Mouse (Mus musculus): ENCODE results near the gene Ifitm6. TPM values are rescaled to one million over a fixed set of nuclear protein-coding genes. Genes with fewer than 3 reads are reported as not detected.
"Not testable (repeated sequence)": the region's sequence is repeated elsewhere in the genome, so short reads cannot be mapped to it uniquely, and the experiment has no call there.

Ifitm6 gene
- total RNA-seq (2021): 1 to 10 TPM in 1 of 2 experiments, under 1 TPM in 1; 0.47 to 1.0 TPM

DNA sequence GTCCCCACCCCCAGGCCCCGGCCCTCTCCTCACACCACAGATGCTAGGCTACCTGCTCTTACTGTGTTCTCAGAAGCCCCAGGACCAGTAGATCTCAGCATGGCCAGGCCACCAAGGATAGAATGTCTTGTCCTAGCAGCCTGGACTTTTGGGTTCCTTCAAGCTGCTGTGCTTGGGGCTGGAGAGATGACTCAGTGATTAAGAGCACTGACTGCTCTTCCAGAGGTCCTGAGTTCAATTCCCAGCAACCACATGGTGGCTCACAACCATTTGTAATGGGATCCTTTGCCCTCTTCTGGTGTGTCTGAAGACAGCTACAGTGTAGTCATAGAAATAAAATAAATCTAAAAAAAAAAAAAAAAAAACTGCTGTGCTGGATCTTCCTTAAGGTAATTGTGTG is at the start of gene Ifitm6:
Gene Ifitm6 (minus strand): TSS at position 101 of the 400 bp plus-strand sequence.
- intact Hi-C loops (cut with DNase I); DNase-seq: not testable (repeated sequence)

DNA sequence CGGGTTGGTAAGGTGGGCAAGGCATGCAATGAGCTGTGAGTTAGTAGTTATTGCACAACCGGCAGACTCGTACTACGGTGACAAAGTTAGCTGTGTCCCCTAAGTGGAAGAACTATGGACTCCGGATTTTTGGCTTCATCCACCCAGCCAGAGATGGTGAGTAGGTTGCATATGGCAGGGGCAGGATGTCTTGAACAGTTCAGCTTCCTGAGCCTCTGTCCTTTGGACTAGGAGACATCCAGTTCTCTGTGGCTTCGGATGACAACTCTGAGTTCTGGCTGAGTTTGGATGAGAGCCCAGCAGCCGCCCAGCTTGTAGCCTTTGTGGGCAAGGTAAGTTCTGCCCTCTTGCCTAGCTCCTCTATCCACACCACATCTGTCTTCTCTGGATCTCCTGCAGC is 46.9 kb upstream of the Ifitm6 start:
- no peak for DNase-seq
- intact Hi-C loops (cut with DNase I): no loop called here

DNA sequence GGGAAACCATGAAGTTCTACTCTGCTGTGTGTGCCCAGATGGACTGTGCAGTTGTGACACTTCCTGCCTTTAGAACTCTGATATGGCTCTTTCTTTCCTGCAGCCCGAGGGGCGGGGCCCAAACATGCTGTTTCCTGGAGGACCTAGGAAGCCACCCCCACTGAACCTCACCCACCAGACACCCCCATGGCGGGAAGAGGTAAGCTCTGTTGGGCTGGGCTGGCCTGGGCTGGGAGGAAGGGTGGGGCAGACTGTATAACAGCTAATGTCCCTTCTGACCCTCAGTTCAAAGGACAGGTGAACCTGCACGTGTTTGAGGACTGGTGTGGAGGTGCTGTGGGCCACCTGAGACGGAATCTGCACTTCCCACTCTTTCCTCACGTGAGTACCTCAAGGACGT is 46.5 kb upstream of the Ifitm6 start:
- DNase-seq: no peak
- intact Hi-C loops (cut with DNase I): no loop called here

DNA sequence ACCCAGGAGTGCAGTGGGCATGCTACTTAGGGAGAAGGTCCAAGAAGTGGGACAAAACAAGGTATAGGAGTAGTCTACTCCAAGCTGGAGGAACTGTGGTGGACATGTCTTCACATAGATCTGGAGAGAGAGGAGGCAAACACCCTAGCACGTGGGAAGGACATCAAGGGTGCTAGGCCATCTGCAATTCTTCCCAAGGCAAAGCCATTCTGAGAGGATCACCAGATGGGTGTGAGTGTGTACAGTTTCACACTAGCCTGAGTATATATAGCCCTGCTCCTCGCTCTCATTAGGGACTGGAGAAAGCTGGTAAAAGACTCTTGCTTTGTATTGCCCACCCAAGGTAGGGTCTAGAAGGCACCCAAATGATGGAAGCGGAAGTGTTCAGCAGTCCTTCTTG is 45.6 kb upstream of the Ifitm6 start:
- intact Hi-C loops (cut with DNase I): no loop called here
- no peak for DNase-seq

DNA sequence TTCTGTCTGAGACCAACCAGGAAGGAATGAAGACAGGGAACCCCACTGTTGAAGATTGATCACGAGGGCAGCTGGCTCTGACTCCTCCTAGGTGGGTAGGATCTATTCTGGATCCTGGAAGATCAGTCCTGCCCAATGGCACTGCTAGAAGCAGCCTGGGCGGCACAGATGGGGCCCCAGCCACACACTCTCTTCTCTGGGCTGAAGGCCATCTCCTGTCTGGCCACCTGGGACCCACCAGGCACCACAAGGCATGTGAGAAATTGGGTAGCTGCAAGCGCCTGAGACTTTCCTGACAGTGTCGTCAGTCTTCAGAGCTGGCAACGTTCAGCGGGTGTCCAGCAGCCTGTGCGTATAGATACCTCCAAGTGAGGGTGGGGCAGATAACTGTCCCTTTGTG is 44.8 kb upstream of the Ifitm6 start:
- no peak for DNase-seq
- intact Hi-C loops (cut with DNase I): no loop called here

DNA sequence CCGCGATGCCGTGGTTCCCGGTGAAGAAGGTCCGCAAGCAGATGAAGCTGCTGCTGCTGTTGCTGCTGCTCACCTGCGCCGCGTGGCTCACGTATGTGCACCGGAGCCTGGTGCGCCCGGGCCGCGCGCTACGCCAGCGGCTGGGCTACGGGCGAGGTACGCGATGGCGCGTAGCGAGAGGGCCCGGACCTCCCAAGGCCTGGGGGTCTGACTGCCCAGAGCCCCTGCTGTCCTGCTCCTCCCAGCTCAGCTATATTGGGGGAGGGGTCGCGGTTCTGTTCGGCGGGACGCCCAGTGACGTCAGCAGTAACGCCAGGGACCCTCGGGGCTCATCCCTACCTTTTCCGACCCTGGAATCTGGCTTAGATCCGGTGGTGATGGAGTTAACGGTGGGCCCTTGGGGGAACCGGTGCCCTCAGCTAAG is 43.6 kb upstream of the Ifitm6 start:
- no peak for DNase-seq
- intact Hi-C loops (cut with DNase I): no loop called here

DNA sequence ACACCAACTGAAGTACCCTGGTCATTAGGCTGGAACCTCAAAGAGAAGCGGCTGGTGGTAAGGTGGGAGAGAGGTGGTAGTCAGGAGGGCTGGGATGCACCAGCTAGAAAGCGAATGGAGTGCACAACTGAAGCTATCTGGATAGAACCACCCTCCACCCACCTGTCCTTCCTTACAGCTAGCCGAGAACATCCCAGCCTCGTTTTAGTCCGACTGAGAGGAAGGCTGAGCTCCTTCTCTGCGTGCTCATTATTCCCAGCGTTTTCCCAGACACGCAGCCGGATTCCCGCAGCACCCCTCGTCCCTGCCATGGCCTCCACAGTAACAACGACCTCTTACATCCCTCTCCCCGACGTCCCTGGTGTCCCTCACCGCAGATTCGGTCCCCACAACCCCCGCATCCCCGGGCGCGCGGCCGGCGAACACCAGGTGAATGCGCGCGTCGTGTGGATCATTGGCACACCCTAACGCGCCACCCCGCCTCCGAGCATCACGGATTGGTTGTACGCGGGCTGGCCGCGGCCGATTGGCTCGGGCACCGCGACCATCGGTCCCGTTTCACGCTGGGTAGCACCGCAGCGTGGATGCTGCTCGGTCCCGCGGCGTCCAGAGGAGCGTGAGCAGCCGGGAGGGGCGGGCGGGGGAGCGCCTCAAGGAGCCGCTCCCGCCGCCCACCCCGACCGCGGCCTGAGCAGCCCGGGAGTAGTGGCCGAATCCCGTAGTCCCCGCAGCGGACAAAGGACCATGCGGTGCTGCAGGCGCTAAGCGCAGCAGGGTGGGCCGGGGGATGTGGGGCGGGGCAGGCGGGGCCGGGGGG is 42.9 kb upstream of the Ifitm6 start, which contains the start of gene B4galnt4:
Gene B4galnt4 (plus strand): TSS at position 679 of the 817 bp plus-strand sequence.
- intact Hi-C loops (cut with DNase I): no loop called here
- peak; percentile 40 to 52 for DNase-seq

DNA sequence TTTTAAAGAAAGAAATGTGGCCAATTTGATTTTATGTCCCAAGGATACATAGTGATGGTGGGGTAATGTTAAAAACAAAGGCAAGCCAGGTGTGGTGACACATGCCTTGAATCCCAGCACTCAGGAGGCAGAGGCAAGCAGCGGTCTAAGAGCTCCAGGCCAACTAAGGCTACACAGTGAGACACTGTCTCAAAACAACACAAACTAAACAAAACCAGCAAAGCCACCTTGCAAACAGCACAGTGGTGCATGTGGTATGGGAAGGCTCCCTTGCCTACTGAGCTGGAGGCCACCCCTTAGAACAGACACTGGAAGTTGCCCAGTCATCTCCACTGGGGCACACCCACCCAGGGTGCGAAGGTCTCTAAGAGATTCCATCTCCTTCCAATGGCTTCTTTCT is 42.2 kb upstream of the Ifitm6 start:
- DNase-seq: no peak
- intact Hi-C loops (cut with DNase I): no loop called here

DNA sequence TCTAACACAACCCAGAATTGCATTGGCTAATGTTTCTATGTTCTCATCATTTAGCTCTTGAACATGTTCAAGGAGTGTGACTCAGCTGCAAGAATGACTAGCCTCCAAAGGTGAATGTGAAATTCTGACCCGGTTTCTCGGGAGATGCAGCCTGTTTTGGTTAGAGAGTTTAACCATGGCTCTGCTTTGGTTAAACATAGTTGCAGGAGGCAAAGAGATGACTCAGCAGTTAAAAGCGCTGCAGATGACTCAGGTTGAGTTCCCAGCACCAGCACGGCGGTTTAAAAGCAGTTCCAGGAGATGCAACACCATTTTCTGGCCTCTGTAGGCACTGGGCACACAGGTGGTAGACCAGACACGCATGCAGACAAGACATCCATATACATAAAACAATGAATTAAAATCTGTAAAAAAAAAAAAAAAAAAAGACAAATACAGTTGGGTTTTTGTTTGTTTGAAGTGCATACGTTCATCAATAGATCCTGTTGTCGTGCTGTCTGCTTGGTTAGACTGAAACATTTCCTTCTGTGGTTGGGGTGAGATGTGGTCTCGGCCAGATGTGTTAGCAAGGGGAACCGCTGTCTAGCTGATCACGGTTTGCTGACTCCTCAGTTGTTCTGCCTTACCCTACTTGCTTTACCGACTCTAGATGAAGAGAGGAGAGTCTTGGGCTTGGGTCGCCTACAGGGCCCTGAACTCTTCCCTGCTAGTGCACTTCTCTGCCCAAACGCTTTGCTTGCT is 41.0 kb upstream of the Ifitm6 start:
- no peak for DNase-seq
- intact Hi-C loops (cut with DNase I): no loop called here

DNA sequence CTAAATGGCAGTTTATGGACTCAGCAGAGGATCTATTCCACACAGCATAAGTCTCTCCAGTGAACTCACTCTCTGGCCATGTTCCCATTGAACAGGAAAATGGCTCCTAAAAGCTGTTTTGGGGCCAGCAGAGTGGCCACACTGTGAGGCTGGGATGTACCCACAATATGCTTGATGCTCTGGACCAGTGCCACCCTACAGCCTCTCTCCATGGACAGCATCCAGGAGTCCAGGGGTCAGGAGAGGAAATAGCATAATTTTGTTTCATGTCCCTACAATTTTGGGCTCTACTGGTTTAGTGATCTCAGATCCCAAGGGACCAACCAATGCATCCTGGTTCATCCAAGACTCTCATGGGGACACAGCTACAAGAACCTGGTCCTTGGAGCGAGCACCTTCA is 39.8 kb upstream of the Ifitm6 start:
- no peak for DNase-seq
- intact Hi-C loops (cut with DNase I): no loop called here

DNA sequence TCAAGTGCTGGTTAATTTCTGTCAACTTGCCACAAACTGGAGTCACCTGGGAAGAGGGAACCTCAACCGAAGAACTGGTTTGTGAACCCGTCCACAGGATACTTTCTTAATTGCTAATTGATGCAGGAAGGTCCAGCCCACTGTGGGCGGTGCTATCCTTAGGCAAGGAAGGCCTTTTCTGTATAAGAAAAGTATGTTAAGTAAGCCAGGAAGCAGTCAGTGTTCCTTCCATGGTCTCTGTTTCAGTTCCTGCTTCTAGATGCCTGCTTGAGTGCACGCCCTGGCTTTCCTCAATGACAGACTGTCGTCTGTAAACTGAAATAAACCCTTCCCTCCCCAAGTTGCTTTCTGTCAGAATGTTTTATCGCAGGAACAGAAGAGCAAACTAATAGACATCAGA is 39.3 kb upstream of the Ifitm6 start:
- DNase-seq: no peak
- intact Hi-C loops (cut with DNase I): no loop called here

DNA sequence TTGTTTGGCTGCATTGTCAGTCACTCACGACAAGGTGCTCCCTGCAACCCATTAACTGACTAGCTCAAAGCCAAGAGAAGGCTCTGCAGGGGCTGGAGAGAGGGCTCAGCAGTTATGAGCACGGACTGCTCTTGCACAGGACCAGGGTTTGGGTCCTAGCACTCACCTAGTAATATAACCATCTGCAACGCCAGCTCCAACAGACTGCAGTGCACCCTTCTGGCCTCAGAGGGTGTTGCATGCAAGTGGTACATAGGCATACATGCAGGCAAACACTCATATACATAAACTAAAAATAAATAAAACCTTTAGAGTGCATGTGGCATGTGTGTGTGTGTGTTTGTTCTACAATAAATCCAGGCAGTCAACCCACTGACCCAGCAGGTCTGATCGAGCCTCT is 38.1 kb upstream of the Ifitm6 start:
- DNase-seq: no peak
- intact Hi-C loops (cut with DNase I): no loop called here

DNA sequence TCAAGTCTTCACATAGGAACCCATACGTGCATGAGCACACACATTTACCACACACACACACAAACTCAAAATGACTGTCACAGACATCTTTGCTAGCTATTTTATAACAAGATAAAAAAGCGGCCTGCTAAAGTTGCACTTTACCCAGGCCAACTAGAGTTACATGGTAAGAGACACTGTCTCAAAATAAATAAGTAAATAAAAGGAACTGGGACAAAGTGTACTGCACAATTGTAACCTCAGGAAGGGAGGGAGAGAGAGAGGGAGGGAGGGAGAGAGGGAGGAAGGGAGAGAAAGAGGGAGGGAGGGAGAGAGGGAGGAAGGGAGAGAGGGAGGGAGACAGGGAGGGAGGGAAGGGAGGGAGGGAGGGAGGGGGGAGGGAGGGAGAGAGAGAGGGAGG is 34.7 kb upstream of the Ifitm6 start:
- intact Hi-C loops (cut with DNase I): no loop called here

DNA sequence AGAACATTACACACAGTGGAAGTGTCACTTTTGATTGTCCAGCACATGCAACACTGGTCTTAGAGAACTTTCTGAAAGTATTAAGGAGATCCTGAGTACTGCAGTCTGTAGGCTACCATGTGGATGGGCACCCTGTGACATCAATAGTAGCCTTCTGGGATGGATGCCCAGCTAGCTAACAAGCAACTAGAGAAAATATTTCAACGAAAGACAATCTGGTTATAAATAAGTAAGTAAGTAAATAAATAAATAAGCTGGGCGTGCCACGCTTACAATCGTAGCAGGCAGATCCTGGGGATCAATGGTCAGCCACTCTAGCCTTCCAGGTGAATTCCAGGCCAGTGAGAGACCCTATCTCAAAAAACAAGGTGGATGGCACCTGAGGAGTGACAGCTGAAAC is 34.3 kb upstream of the Ifitm6 start:
- no peak for DNase-seq
- intact Hi-C loops (cut with DNase I): no loop called here

More for the DNA sequence above, 34.7 kb upstream of the Ifitm6 start:
- DNase-seq: no peak

DNA sequence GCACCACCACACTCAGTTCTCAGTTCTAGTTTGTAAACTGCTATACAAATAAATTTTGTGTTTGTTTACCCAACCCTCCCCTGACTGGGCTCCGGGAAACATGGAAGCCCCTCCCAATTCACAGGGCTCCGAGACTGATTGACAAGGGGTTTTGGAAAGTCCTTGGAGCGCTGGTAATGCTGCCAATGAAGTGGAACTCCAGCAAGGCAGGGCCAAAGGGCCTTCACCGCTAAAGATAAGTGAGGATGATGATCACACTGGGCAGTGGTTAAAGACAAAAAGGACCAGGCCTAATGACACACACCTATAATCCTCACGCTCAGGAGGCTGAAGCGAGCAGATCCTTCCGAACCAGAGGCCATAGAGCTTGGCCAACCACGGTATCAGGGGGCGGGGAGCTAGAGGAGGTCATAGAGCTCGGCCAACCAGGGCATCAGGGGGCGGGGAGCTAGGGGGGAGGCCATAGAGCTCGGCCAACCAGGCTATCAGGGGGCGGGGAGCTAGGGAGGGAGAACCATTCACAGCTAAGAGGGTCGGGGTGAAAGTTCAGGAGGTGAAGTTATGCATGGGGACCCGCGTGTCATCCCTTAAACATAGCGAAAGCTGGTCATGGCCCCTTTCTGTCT is 33.4 kb upstream of the Ifitm6 start:
- intact Hi-C loops (cut with DNase I): loop anchor here (2.0 kb wide), 1 partner anchor 18 kb away; no protein-coding TSS in a partner anchor

DNA sequence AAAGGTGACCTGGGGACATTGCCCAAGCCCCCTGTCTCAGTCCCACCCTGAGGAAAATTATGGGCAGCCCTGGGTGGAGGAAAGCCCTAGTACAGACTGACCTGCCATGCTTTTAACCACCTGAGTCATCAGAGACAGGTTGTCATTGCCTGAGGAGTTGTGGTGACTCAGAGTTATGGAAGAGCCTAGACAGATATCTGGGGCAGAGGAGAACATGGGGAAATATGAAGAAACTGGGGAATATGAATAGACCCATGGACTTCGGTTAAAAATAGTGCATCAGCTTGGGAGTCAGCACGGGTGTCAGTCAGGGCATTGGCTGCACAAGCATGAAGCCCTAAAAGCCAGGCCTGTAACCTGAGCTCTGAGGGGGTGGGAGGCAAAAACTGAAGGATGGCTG is 31.6 kb upstream of the Ifitm6 start:
- DNase-seq: no peak
- intact Hi-C loops (cut with DNase I): no loop called here

More for the DNA sequence above, 33.4 kb upstream of the Ifitm6 start:
- DNase-seq: no peak

DNA sequence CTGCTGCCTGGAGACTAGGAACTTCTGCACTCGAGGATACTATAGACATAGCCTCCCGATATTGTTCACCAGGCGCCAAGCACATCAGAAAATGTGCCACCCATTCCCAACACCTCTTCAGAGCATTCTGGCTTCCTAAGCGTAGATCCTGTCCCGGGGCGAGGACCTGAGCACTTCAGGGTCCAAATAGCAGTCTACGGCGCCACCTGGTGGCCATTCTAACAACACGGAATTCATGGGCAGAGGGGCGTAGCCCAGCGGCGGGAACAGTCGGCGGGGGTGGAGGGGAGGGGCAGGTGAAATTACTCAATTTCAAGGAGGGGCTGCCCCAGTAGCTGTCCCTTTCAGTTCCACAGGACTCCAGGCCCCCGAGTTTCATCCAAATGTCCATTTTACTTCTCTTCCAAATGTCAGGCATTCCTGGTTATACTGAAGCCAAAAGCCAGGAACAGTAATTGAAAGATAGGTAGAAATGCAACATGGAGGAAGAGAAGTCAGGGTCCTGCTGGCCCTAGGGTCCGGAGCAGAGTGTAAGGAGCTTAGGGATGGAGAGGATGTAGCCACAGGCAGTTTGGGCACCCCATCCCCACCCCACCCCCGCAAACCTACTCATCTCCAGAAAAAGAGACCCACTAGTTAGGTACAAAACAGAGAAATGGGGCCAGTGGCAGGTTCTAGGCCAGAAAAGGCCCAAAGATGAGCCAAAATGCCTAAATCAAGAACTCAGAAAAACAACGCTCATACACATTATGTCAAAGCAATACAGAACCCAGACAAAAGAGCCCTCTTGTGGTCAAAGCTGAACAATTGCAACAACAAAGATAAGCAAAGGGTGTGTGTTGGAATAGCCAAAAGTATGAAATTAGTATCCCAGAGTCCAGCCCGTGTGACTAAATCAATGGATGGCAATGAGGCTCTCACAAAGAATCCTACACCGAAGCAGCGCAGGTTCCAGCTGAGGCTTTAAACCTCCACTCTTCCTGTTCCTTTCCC is 30.8 kb upstream of the Ifitm6 start:
- intact Hi-C loops (cut with DNase I): loop anchor here (1.0 kb wide), 6 partner anchors 39 to 203 kb away; partner anchors contain the start of genes Pgghg and Scgb1c1
- DNase-seq: peak; percentile 94 to 95

DNA sequence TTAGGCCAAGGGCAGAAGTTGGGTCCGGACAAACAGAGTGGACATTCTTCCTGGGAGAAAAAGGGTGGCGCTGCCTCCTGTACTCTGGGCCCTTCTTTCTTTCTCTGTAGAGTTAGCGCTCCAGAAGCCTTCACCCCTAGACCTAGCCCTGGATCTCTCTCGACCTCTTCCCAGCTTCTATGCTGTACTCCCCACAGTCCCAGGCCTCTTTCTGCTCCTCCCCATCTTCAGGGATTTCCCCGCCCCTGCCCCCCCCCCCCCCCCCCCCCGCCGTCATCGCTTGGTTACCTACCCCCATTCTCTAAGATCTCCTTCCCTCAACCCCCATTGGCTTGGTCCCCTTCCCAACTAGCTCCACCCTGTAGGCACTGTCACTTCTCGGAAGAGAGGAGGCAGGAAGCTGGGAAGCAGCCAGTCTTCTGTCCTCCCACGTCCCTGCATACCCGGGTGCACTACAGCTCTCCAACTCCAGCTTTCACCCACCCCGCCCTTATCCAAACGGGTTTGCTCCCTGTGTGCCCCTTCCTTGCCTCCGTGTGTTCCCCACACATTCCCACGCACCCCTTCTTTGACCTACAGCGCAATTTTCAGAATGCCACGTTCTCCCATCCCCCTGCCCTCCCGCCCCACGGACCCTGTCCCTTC is 30.0 kb upstream of the Ifitm6 start:
- peak; percentile 83 to 84 for DNase-seq
- intact Hi-C loops (cut with DNase I): loop anchor here (1.0 kb wide), 6 partner anchors 38 to 202 kb away; partner anchors contain the start of genes Pgghg and Scgb1c1

DNA sequence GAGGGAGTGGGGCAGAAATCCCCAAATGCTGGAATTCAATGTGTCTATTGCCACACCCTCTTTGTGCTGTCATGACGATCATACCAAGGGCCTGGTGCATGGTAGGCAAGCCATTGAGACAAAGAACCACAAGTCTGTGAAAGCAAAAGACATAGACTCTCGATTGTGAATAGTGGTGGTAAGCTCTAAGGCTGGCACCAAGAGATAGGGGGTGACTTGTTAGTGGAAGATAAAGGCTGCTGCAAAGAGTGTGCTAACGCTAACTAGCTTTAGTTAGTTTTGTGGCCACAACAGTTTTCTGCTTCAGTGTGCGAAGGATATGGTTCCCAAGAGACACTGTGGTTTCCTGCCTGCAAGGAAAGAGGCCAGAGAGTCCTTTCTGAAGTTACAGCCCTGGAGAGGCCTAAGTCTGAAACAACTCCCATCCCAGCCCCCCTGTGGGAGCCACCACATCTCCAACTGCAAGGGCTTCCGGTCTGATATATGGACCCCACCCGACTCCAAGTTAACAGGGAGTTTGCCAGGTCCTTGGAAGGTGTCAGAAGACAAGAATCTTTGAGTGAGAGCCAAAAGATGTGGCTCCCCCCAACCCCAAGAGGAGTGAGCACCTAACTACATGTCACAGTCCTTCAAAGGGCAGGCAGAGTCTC is 29.3 kb upstream of the Ifitm6 start:
- intact Hi-C loops (cut with DNase I): no loop called here
- DNase-seq: peak; percentile 49 to 71
